Mouse (Mus musculus): ENCODE data around the gene Styxl1. TPM values are rescaled to one million over a fixed set of nuclear protein-coding genes. Genes with fewer than 3 reads are reported as not detected.

Gene Styxl1
- polyA plus RNA-seq, 1 experiment, result 0.26 TPM

GRCm38 (mm10) chr5:135724536-135725322, 53.5 kb downstream of the Styxl1 start:
- peaks cover 37% of the 10 kb centered on the region for H3K4me1 ChIP-seq (ENCODE audit: control insufficient read depth, insufficient read depth, low read length)
- no peak for TF ChIP-seq POLR2A (IDR thresholded peaks at IDR 0.05; ENCODE audit: borderline replicate concordance, insufficient read depth, low read length)
- TF ChIP-seq CTCF (IDR thresholded peaks at IDR 0.05; ENCODE audit: borderline replicate concordance, insufficient read depth, low read depth, low read length), result no peak
- H3K27me3 ChIP-seq (ENCODE audit: control insufficient read depth, insufficient read depth, low read length), result no peaks in the 10 kb centered on the region
- 45% methylated on average over 9 of the region's 9 CpGs for WGBS
- no peak overlapping the region for H3K4me3 ChIP-seq (replicated peaks; ENCODE audit: insufficient read depth, low read depth, low read length)
- DNase-seq, result no peak
- no peak overlapping the region for H3K27ac ChIP-seq (ENCODE audit: insufficient read depth, low read length)

- no peak for DNase-seq
- Histone ChIP-seq H3K27me3 (ENCODE audit: control insufficient read depth, insufficient read depth, low read length) (no peaks in the 10 kb centered on the region), H3K4me1 (ENCODE audit: control insufficient read depth, insufficient read depth, low read length) (peaks cover 33% of the 10 kb centered on the region), H3K27ac (ENCODE audit: insufficient read depth, low read length) (no peak overlapping the region), H3K4me3 (replicated peaks; ENCODE audit: insufficient read depth, low read depth, low read length) (no peak overlapping the region)
- TF ChIP-seq POLR2A (IDR thresholded peaks at IDR 0.05; ENCODE audit: borderline replicate concordance, insufficient read depth, low read length), result no peak
- no peak for TF ChIP-seq CTCF (IDR thresholded peaks at IDR 0.05; ENCODE audit: borderline replicate concordance, insufficient read depth, low read depth, low read length)
- 51% methylated on average over 3 of the region's 3 CpGs for WGBS
Measured at GRCm38 (mm10) chr5:135723165-135723751, 54.9 kb downstream of the Styxl1 start.

DNA sequence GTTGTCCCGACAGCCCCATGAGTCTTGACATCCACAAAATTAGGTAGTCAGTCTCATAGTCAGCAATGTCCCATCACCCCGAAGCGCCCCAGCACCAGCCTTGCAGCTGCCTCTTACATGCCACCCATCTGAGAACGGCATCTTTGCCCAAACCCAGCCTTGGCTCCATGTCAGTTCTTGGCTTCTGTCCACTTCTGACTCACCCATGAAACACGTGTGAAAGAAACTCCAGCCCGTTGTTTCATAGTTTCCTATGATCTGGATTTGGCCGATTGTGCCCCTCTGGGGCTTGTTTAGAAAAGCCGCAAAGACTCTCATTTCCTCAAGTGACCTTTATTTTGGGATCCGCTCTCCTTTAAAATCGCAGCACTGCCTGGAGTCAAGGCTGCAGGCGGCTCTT, 56.1 kb downstream of the Styxl1 start:
- H3K27ac ChIP-seq (ENCODE audit: insufficient read depth, low read length), result no peak overlapping the region
- TF ChIP-seq CTCF (IDR thresholded peaks at IDR 0.05; ENCODE audit: borderline replicate concordance, insufficient read depth, low read depth, low read length), result no peak
- TF ChIP-seq POLR2A (IDR thresholded peaks at IDR 0.05; ENCODE audit: borderline replicate concordance, insufficient read depth, low read length), result no peak
- no peak overlapping the region for H3K4me3 ChIP-seq (replicated peaks; ENCODE audit: insufficient read depth, low read depth, low read length)
- H3K27me3 ChIP-seq (ENCODE audit: control insufficient read depth, insufficient read depth, low read length), result no peaks in the 10 kb centered on the region
- DNase-seq, result peak; percentile 68 to 72
- peaks cover 31% of the 10 kb centered on the region for H3K4me1 ChIP-seq (ENCODE audit: control insufficient read depth, insufficient read depth, low read length)
- WGBS, result 16% methylated on average over 11 of the region's 11 CpGs

GRCm38 (mm10) chr5:135721076-135721475, 57.1 kb downstream of the Styxl1 start:
- Histone ChIP-seq H3K4me3 (replicated peaks; ENCODE audit: insufficient read depth, low read depth, low read length) (no peak overlapping the region), H3K4me1 (ENCODE audit: control insufficient read depth, insufficient read depth, low read length) (peaks cover 21% of the 10 kb centered on the region), H3K27me3 (ENCODE audit: control insufficient read depth, insufficient read depth, low read length) (no peaks in the 10 kb centered on the region), H3K27ac (ENCODE audit: insufficient read depth, low read length) (no peak overlapping the region)
- WGBS, result 98% methylated on average over 8 of the region's 8 CpGs
- DNase-seq, result no peak
- TF ChIP-seq POLR2A (IDR thresholded peaks at IDR 0.05; ENCODE audit: borderline replicate concordance, insufficient read depth, low read length) (no peak), CTCF (IDR thresholded peaks at IDR 0.05; ENCODE audit: borderline replicate concordance, insufficient read depth, low read depth, low read length) (no peak)

GRCm38 (mm10) chr5:135720121-135720520, 58.1 kb downstream of the Styxl1 start:
- TF ChIP-seq POLR2A (IDR thresholded peaks at IDR 0.05; ENCODE audit: borderline replicate concordance, insufficient read depth, low read length) (no peak), CTCF (IDR thresholded peaks at IDR 0.05; ENCODE audit: borderline replicate concordance, insufficient read depth, low read depth, low read length) (no peak)
- Histone ChIP-seq H3K4me1 (ENCODE audit: control insufficient read depth, insufficient read depth, low read length) (peaks cover 12% of the 10 kb centered on the region), H3K27me3 (ENCODE audit: control insufficient read depth, insufficient read depth, low read length) (no peaks in the 10 kb centered on the region), H3K27ac (ENCODE audit: insufficient read depth, low read length) (no peak overlapping the region), H3K4me3 (replicated peaks; ENCODE audit: insufficient read depth, low read depth, low read length) (no peak overlapping the region)
- WGBS, result 48% methylated on average over 3 of the region's 3 CpGs
- DNase-seq, result no peak

DNA sequence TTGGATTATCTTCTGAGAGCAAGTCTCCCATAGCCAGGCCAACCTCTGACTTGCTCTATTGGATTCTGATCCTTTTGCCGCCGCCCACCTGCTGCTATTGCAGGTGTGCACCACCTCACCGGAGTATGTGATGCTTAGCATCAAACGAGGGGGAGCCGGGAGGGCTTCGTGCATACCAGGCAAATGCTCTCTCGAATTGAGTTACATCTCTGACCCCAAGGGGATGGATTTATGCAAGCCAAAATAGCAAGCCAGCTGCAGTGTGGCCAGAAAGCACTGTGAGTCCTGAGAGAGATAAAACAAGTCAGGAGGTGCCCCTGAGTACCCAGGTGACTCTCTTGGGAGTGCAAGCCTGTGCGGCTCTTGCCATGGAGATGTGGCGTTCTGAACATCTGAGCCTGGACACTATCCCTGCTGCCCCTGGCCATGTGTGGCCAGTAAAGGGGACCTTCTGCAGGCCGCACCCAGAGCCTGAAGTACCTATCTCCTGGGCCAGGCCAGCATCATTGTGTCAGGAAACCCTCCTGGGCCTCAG, 58.5 kb downstream of the Styxl1 start:
- H3K4me3 ChIP-seq (replicated peaks; ENCODE audit: insufficient read depth, low read depth, low read length), result no peak overlapping the region
- peaks cover 9% of the 10 kb centered on the region for H3K4me1 ChIP-seq (ENCODE audit: control insufficient read depth, insufficient read depth, low read length)
- H3K27ac ChIP-seq (ENCODE audit: insufficient read depth, low read length), result no peak overlapping the region
- no peak for DNase-seq
- 72% methylated on average over 10 of the region's 10 CpGs for WGBS
- TF ChIP-seq CTCF (IDR thresholded peaks at IDR 0.05; ENCODE audit: borderline replicate concordance, insufficient read depth, low read depth, low read length) (no peak), POLR2A (IDR thresholded peaks at IDR 0.05; ENCODE audit: borderline replicate concordance, insufficient read depth, low read length) (no peak)
- H3K27me3 ChIP-seq (ENCODE audit: control insufficient read depth, insufficient read depth, low read length), result no peaks in the 10 kb centered on the region

DNA sequence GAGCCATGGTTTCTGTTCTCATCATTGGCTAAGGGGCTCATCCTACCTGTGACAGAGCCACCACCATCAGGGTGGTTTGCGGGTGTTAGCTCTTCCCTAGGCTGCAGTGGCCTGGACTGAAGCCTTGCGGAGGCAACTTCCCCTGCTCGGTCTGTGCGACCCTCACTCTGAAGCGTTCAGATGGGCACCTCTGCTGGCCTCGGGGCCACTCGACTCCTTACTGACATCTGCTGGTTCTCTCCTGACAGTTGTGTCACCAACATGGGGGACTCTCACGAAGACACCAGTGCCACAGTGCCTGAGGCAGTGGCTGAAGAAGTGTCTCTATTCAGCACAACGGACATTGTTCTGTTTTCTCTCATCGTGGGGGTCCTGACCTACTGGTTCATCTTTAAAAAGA, 62.6 kb downstream of the Styxl1 start:
- H3K27ac ChIP-seq (ENCODE audit: insufficient read depth, low read length), result no peak overlapping the region
- no peaks in the 10 kb centered on the region for H3K27me3 ChIP-seq (ENCODE audit: control insufficient read depth, insufficient read depth, low read length)
- TF ChIP-seq CTCF (IDR thresholded peaks at IDR 0.05; ENCODE audit: borderline replicate concordance, insufficient read depth, low read depth, low read length), result no peak; the same call in 1 of the 2 replicates
- no peak for TF ChIP-seq POLR2A (IDR thresholded peaks at IDR 0.05; ENCODE audit: borderline replicate concordance, insufficient read depth, low read length)
- H3K4me1 ChIP-seq (ENCODE audit: control insufficient read depth, insufficient read depth, low read length), result peaks cover 21% of the 10 kb centered on the region
- no peak overlapping the region for H3K4me3 ChIP-seq (replicated peaks; ENCODE audit: insufficient read depth, low read depth, low read length)
- WGBS, result 48% methylated on average over 10 of the region's 10 CpGs
- no peak for DNase-seq
